Mouse (Mus musculus) stomach, embryonic 14.5 days (tissue): ENCODE results near the gene Tubb1. TPM values are rescaled to one million over a fixed set of nuclear protein-coding genes. Genes with fewer than 3 reads are reported as not detected.
A peak's percentile ranks its signal among the peaks of the same experiment; 100 is the strongest.

Experiments used
- ATAC-seq: fragments of 200-750 bp; cut with Nextera tagmentation; 2 replicates; pipeline ENCODE4 v1.8.0; 2017; ENCODE audit warnings: low read depth, moderate TSS enrichment; ENCODE audit not compliant: insufficient number of reproducible peaks, insufficient read depth, low FRiP score
- H3K27ac ChIP-seq: fragments of 300-500 bp; sonication (generic); 2 replicates; pipeline ENCODE4 v1.5.1; 2014; ENCODE audit warnings: mild to moderate bottlenecking, low read length, moderate library complexity, mixed read lengths
- H3K27me3 ChIP-seq: fragments of 300-500 bp; sonication (generic); 2 replicates; pipeline ENCODE4 v1.6.1; 2014; ENCODE audit warnings: low read length, control low read depth, mixed read lengths; ENCODE audit not compliant: control insufficient read depth, insufficient read depth
- H3K36me3 ChIP-seq: fragments of 300-500 bp; sonication (generic); 2 replicates; pipeline ENCODE4 v1.6.1; 2014; ENCODE audit warnings: mild to moderate bottlenecking, control low read depth, low read length, moderate library complexity, mixed read lengths; ENCODE audit not compliant: control insufficient read depth, insufficient read depth
- H3K4me1 ChIP-seq: fragments of 300-500 bp; sonication (generic); 2 replicates; pipeline ENCODE4 v1.6.1; 2014; ENCODE audit warnings: low read length, control low read depth, mixed read lengths; ENCODE audit not compliant: control insufficient read depth, insufficient read depth
- H3K4me2 ChIP-seq: fragments of 300-500 bp; sonication (generic); replicated peaks from 2 replicates; pipeline ENCODE4 v1.6.1; 2014; ENCODE audit warnings: low read depth, low read length, control low read depth
- H3K4me3 ChIP-seq: fragments of 300-500 bp; sonication (generic); 2 replicates; pipeline ENCODE4 v1.5.1; 2014; ENCODE audit warnings: low read depth, low read length, control low read depth
- H3K9ac ChIP-seq: fragments of 300-500 bp; sonication (generic); replicated peaks from 2 replicates; pipeline ENCODE4 v1.6.1; 2014; ENCODE audit warnings: low read depth, mild to moderate bottlenecking, control low read depth, low read length, moderate library complexity, mixed read lengths
- H3K9me3 ChIP-seq: fragments of 300-500 bp; sonication (generic); 2 replicates; pipeline ENCODE4 v1.6.1; 2016; ENCODE audit warnings: low read depth, low read length, control low read depth; ENCODE audit not compliant: control insufficient read depth
- WGBS: fragments of 180-500 bp; shearing (Covaris S2); extraction: QIAGEN DNeasy Blood & Tissue Kit; methylation state at CpG from one replicate; pipeline ENCODE4 v1.1.7; 2014; 5-methylcytosine and 5-hydroxymethylcytosine counted together
- polyA plus RNA-seq: library from polyadenylated mRNA; unstranded; fragments of >200 nt; fragmentation: Nextera tagmentation; extraction: Ambion mirVana; gene quantifications from 2 replicates; pipeline ENCODE4 v1.2.1, GENCODE M21; 2014

The Tubb1 gene
- polyA plus RNA-seq, 1 experiment from 2014 or later: 1.4 TPM

- H3K27ac ChIP-seq: no peak overlapping the region
- no peaks in the 10 kb centered on the region for H3K4me1 ChIP-seq
- 89% methylated on average over 4 of the region's 4 CpGs for WGBS
- H3K9me3 ChIP-seq: no peaks in the 10 kb centered on the region
- H3K36me3 ChIP-seq: no peaks in the 10 kb centered on the region
- no peak overlapping the region for H3K9ac ChIP-seq
- ATAC-seq: no peak
- H3K27me3 ChIP-seq: no peaks in the 10 kb centered on the region
- H3K4me2 ChIP-seq: no peak overlapping the region
- no peak overlapping the region for H3K4me3 ChIP-seq
Measured at GRCm38 (mm10) chr2:174448405-174448804, 2.1 kb upstream of the Tubb1 start.

GRCm38 (mm10) chr2:174453681-174454080 is 3.2 kb downstream of the Tubb1 start:
- Histone ChIP-seq H3K27me3 (no peaks in the 10 kb centered on the region), H3K4me2 (no peak overlapping the region), H3K4me1 (no peaks in the 10 kb centered on the region), H3K4me3 (no peak overlapping the region), H3K9ac (no peak overlapping the region), H3K27ac (no peak overlapping the region), H3K9me3 (no peaks in the 10 kb centered on the region), H3K36me3 (no peaks in the 10 kb centered on the region)
- 73% methylated on average over 7 of the region's 7 CpGs for WGBS
- peak; percentile 67; the same call in 1 of the 2 replicates for ATAC-seq

GRCm38 (mm10) chr2:174459365-174459764 is 8.9 kb downstream of the Tubb1 start:
- no peak overlapping the region for H3K9ac ChIP-seq
- no peaks in the 10 kb centered on the region for H3K9me3 ChIP-seq
- no peaks in the 10 kb centered on the region for H3K4me1 ChIP-seq
- no peak overlapping the region for H3K27ac ChIP-seq
- H3K4me3 ChIP-seq: no peak overlapping the region
- no peak for ATAC-seq
- no peak overlapping the region for H3K4me2 ChIP-seq
- 62% methylated on average over 2 of the region's 2 CpGs for WGBS
- H3K36me3 ChIP-seq: peaks cover 21% of the 10 kb centered on the region
- no peaks in the 10 kb centered on the region for H3K27me3 ChIP-seq

GRCm38 (mm10) chr2:174463370-174463769 is 12.9 kb downstream of the Tubb1 start:
- peaks cover 33% of the 10 kb centered on the region for H3K36me3 ChIP-seq
- H3K9ac ChIP-seq: peak overlapping the region; percentile 47
- H3K4me2 ChIP-seq: peak overlapping the region; percentile 92
- no peaks in the 10 kb centered on the region for H3K4me1 ChIP-seq
- 30% methylated on average over 10 of the region's 10 CpGs for WGBS
- ATAC-seq: 0 out of 2 replicates have a peak, but pooled peaks have one; percentile 6
- no peaks in the 10 kb centered on the region for H3K27me3 ChIP-seq
- H3K9me3 ChIP-seq: no peaks in the 10 kb centered on the region
- peak overlapping the region; percentile 59; the same call in 1 of the 2 replicates for H3K27ac ChIP-seq
- peak overlapping the region; percentile 55 for H3K4me3 ChIP-seq

- Histone ChIP-seq H3K4me1 (no peaks in the 10 kb centered on the region), H3K9ac (peak within 1 kb of the TSS; percentile 47), H3K9me3 (no peaks in the 10 kb centered on the region), H3K4me2 (peak within 1 kb of the TSS; percentile 92), H3K27me3 (no peaks in the 10 kb centered on the region), H3K4me3 (peak within 1 kb of the TSS; percentile 55), H3K36me3 (peaks cover 37% of the 10 kb centered on the region), H3K27ac (peak within 1 kb of the TSS; percentile 59; the same call in 1 of the 2 replicates)
- WGBS: 2% methylated on average over 48 of the region's 48 CpGs
- ATAC-seq: peak; percentile 99
Measured at GRCm38 (mm10) chr2:174463789-174464523, 13.5 kb downstream of the Tubb1 start, which contains the start of gene Atp5e. TSS of gene Atp5e (minus strand) at chr2:174464105.

- H3K4me1 ChIP-seq: peaks cover 14% of the 10 kb centered on the region; the same call in 1 of the 2 replicates
- H3K4me2 ChIP-seq: no peak overlapping the region
- H3K27ac ChIP-seq: no peak overlapping the region
- peaks cover 17% of the 10 kb centered on the region for H3K36me3 ChIP-seq
- no peaks in the 10 kb centered on the region for H3K27me3 ChIP-seq
- H3K9me3 ChIP-seq: no peaks in the 10 kb centered on the region
- no peak overlapping the region for H3K9ac ChIP-seq
- no peak for ATAC-seq
- H3K4me3 ChIP-seq: no peak overlapping the region
- WGBS: 68% methylated on average over 4 of the region's 4 CpGs
Measured at GRCm38 (mm10) chr2:174470333-174470732, 19.8 kb downstream of the Tubb1 start.

GRCm38 (mm10) chr2:174470786-174471405 is 20.4 kb downstream of the Tubb1 start:
- Histone ChIP-seq H3K36me3 (peaks cover 16% of the 10 kb centered on the region), H3K4me2 (no peak overlapping the region), H3K9ac (no peak overlapping the region), H3K9me3 (no peaks in the 10 kb centered on the region), H3K4me3 (no peak overlapping the region), H3K27ac (no peak overlapping the region), H3K4me1 (peaks cover 14% of the 10 kb centered on the region; the same call in 1 of the 2 replicates), H3K27me3 (no peaks in the 10 kb centered on the region)
- ATAC-seq: no peak
- WGBS: 88% methylated on average over 7 of the region's 7 CpGs

GRCm38 (mm10) chr2:174472407-174472806 is 21.9 kb downstream of the Tubb1 start:
- H3K4me1 ChIP-seq: peaks cover 14% of the 10 kb centered on the region; the same call in 1 of the 2 replicates
- no peaks in the 10 kb centered on the region for H3K27me3 ChIP-seq
- H3K9me3 ChIP-seq: no peaks in the 10 kb centered on the region
- ATAC-seq: no peak; the same call in 1 of the 2 replicates
- peaks cover 12% of the 10 kb centered on the region for H3K36me3 ChIP-seq
- peak overlapping the region; percentile 81 for H3K9ac ChIP-seq
- peak overlapping the region; percentile 68 for H3K4me3 ChIP-seq
- no peak overlapping the region for H3K27ac ChIP-seq
- WGBS: 7% methylated on average over 30 of the region's 30 CpGs
- peak overlapping the region; percentile 73 for H3K4me2 ChIP-seq
